Mouse (Mus musculus) limb, embryonic 12.5 days (tissue): ENCODE measurements around the gene Chaf1b. TPM values are rescaled to one million over a fixed set of nuclear protein-coding genes. Genes with fewer than 3 reads are reported as not detected.

Experiments
- ATAC-seq: fragments of 200-750 bp; cut with Nextera tagmentation; 2 replicates; pipeline ENCODE4 v1.8.0; 2017; ENCODE audit warnings: low read depth, moderate TSS enrichment; ENCODE audit not compliant: insufficient number of reproducible peaks, insufficient read depth, low FRiP score, low TSS enrichment
- H3K27ac ChIP-seq: fragments of 300-500 bp; sonication (generic); 2 replicates; pipeline ENCODE4 v1.5.1; 2016; ENCODE audit warnings: mild to moderate bottlenecking, moderate library complexity
- H3K27me3 ChIP-seq: fragments of 300-500 bp; sonication (generic); 2 replicates; pipeline ENCODE4 v1.6.1; 2016; ENCODE audit warnings: mild to moderate bottlenecking, moderate library complexity
- H3K36me3 ChIP-seq: fragments of 300-500 bp; sonication (generic); 2 replicates; pipeline ENCODE4 v1.6.1; 2016; ENCODE audit warnings: mild to moderate bottlenecking, moderate library complexity
- H3K4me1 ChIP-seq: fragments of 300-500 bp; sonication (generic); replicated peaks from 2 replicates; pipeline ENCODE4 v1.6.1; 2016
- H3K4me2 ChIP-seq: fragments of 300-500 bp; sonication (generic); 2 replicates; pipeline ENCODE4 v1.6.1; 2016; ENCODE audit warnings: mild to moderate bottlenecking, moderate library complexity
- H3K4me3 ChIP-seq: fragments of 300-500 bp; sonication (generic); replicated peaks from 2 replicates; pipeline ENCODE4 v1.5.1; 2016; ENCODE audit warnings: mild to moderate bottlenecking
- H3K9ac ChIP-seq: fragments of 300-500 bp; sonication (generic); replicated peaks from 2 replicates; pipeline ENCODE4 v1.6.1; 2016; ENCODE audit warnings: mild to moderate bottlenecking, moderate library complexity
- H3K9me3 ChIP-seq: fragments of 300-500 bp; sonication (generic); 2 replicates; pipeline ENCODE4 v1.6.1; 2016; ENCODE audit warnings: mild to moderate bottlenecking, moderate library complexity
- WGBS: fragments of 180-500 bp; shearing (Covaris S2); methylation state at CpG from one replicate; pipeline ENCODE4 v1.1.7; 2016; 5-methylcytosine and 5-hydroxymethylcytosine counted together
- polyA plus RNA-seq: library from polyadenylated mRNA; unstranded; fragments of >200 nt; fragmentation: Nextera tagmentation; extraction: Ambion mirVana; gene quantifications from 2 replicates; pipeline ENCODE4 v1.2.1, GENCODE M21; 2016

Chaf1b gene
- 104 and 110 TPM in 2 replicates for polyA plus RNA-seq

DNA sequence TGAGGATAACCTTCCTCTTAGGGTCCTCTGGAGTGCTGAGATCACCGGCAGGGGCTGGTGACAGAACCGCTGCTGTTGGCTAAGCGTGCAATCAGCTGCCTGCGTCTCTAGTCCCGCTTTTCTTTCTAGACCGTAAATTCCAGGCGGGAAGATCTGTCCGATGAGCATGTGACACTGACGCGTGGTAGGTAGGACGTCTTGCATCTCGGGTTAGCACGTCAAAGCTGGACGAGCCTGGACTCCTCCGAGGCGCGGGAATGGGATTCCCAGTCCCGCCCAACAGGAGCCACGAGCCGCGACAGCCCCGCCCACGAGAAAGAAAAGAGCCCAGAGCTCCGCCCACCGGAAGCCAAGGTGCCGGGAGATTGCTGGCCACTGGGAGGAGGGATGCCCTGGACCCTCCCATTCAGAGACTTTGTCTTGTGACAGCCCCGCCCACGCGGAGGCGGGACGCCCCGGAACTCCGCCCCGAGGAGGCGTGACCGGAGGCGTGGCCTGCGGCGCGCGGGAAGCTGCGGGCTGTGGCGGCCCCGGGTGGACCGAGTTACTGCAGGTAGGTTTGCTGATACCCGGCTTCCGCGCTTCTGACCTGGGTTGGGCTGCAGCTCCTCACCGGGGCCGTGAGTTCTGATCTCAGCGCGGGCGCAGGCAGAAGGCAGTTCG is at the start of gene Chaf1b:
Gene Chaf1b, plus strand, starts transcription at position 479 of the 663 bp plus-strand sequence.
- under 1% methylated on average over 51 of the region's 54 CpGs for WGBS
- ATAC-seq, result peak; percentile 94
- Histone ChIP-seq H3K4me1 (peaks cover 20% of the 10 kb centered on the region), H3K4me2 (peak within 1 kb of the TSS; percentile 78), H3K4me3 (peak within 1 kb of the TSS; percentile 86), H3K27me3 (no peaks in the 10 kb centered on the region), H3K9me3 (no peaks in the 10 kb centered on the region), H3K36me3 (peaks cover 27% of the 10 kb centered on the region), H3K9ac (peak within 1 kb of the TSS; percentile 78), H3K27ac (peak within 1 kb of the TSS; percentile 69)

- Histone ChIP-seq H3K4me3 (no peak overlapping the region), H3K27me3 (no peaks in the 10 kb centered on the region), H3K4me2 (no peak overlapping the region), H3K4me1 (peaks cover 18% of the 10 kb centered on the region), H3K36me3 (peaks cover 7% of the 10 kb centered on the region; the same call in 1 of the 2 replicates), H3K27ac (no peak overlapping the region), H3K9me3 (no peaks in the 10 kb centered on the region), H3K9ac (no peak overlapping the region)
- ATAC-seq, result no peak
- 95% methylated on average over 2 of the region's 2 CpGs for WGBS
Measured at GRCm38 (mm10) chr16:93834076-93834475, 49.6 kb upstream of the Chaf1b start.

DNA sequence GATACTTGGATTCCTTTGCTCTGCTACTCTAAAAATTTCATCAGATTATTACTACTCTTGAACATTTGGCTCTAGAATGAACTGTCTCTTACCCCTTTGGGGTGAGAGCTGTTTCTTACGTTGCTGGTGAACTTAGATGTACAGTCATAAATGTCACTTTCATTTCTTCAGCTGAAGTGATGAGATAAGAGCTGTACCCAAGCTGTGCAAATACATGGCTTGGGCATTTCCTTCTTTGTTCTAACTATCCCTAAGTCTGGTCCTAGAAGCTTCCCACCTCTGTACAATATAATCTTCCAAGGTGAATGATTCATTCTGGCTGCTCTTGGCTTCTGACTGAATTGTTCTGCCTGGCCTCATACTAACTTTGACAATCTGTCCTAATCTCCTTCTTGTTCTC is 44.7 kb upstream of the Chaf1b start:
- no peak for ATAC-seq
- H3K4me3 ChIP-seq, result no peak overlapping the region
- no peak overlapping the region for H3K4me2 ChIP-seq
- no peak overlapping the region for H3K9ac ChIP-seq
- H3K4me1 ChIP-seq, result peaks cover 7% of the 10 kb centered on the region
- H3K36me3 ChIP-seq, result peaks cover 12% of the 10 kb centered on the region; the same call in 1 of the 2 replicates
- no peak overlapping the region for H3K27ac ChIP-seq
- no peaks in the 10 kb centered on the region; the same call in 1 of the 2 replicates for H3K9me3 ChIP-seq
- WGBS, result 98% methylated on average over 1 of the region's 1 CpGs
- H3K27me3 ChIP-seq, result no peaks in the 10 kb centered on the region

GRCm38 (mm10) chr16:93850527-93850926 is 33.2 kb upstream of the Chaf1b start:
- no peaks in the 10 kb centered on the region for H3K27me3 ChIP-seq
- H3K36me3 ChIP-seq, result peaks cover 95% of the 10 kb centered on the region
- H3K4me2 ChIP-seq, result no peak overlapping the region
- H3K27ac ChIP-seq, result no peak overlapping the region
- 91% methylated on average over 3 of the region's 3 CpGs for WGBS
- H3K9ac ChIP-seq, result no peak overlapping the region
- H3K4me1 ChIP-seq, result no peaks in the 10 kb centered on the region
- H3K4me3 ChIP-seq, result no peak overlapping the region
- H3K9me3 ChIP-seq, result no peaks in the 10 kb centered on the region
- no peak for ATAC-seq

DNA sequence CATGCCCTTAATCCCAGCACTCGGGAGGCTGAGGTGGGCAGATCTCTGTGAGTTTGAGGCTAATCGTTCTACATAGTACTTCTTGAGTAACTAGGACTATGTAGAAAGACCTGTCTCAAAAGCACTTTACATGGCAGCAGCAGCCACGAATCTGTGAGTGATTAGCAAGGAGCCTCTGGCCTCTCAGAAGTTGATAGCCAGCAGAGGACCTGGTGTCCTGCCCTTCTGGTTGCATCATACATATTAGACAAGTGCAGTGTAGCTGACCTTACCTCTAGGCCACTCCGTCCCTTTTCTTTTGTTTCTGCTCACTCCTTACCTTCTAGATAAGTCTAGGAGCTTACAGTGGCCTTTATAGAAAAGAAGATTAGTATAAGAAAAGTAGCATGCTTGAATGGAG is 23.7 kb upstream of the Chaf1b start:
- 86% methylated on average over 4 of the region's 4 CpGs for WGBS
- H3K4me1 ChIP-seq, result no peaks in the 10 kb centered on the region

DNA sequence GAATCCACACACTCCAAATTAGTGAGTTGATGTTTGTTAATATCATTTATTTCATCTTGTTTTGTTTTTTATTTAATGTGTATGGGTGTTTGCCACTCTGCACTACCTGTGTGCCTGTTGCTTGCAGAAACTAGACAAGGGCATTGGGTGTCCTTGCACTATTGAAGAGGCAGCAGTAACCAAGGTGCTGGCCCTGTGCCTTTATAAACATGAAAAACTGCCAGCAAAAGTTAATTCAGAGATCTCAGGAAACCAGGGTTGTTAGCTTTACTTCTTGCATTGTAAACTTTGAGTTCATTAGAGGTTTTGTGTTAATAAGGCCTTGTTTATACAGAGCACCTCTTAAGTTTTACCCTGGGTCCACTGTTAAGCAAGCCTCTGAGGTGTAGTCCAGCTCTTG is 23.0 kb upstream of the Chaf1b start:
- no peaks in the 10 kb centered on the region for H3K4me1 ChIP-seq
- no peak overlapping the region for H3K27ac ChIP-seq
- no peak overlapping the region for H3K4me2 ChIP-seq
- H3K9me3 ChIP-seq, result no peaks in the 10 kb centered on the region
- H3K27me3 ChIP-seq, result no peaks in the 10 kb centered on the region
- H3K4me3 ChIP-seq, result no peak overlapping the region
- H3K36me3 ChIP-seq, result peaks cover 84% of the 10 kb centered on the region
- no peak overlapping the region for H3K9ac ChIP-seq
- ATAC-seq, result no peak

More for the DNA sequence above, 23.7 kb upstream of the Chaf1b start:
- Histone ChIP-seq H3K27me3 (no peaks in the 10 kb centered on the region), H3K36me3 (peaks cover 84% of the 10 kb centered on the region), H3K27ac (no peak overlapping the region), H3K4me3 (no peak overlapping the region), H3K9ac (no peak overlapping the region), H3K9me3 (no peaks in the 10 kb centered on the region), H3K4me2 (no peak overlapping the region)
- ATAC-seq, result no peak

- Histone ChIP-seq H3K9me3 (no peaks in the 10 kb centered on the region), H3K36me3 (peaks cover 77% of the 10 kb centered on the region), H3K27ac (no peak overlapping the region), H3K4me2 (no peak overlapping the region), H3K4me3 (no peak overlapping the region), H3K4me1 (no peaks in the 10 kb centered on the region), H3K9ac (no peak overlapping the region), H3K27me3 (no peaks in the 10 kb centered on the region)
- WGBS, result 94% methylated on average over 13 of the region's 13 CpGs
- no peak for ATAC-seq
Measured at GRCm38 (mm10) chr16:93874841-93875240, 8.9 kb upstream of the Chaf1b start.

DNA sequence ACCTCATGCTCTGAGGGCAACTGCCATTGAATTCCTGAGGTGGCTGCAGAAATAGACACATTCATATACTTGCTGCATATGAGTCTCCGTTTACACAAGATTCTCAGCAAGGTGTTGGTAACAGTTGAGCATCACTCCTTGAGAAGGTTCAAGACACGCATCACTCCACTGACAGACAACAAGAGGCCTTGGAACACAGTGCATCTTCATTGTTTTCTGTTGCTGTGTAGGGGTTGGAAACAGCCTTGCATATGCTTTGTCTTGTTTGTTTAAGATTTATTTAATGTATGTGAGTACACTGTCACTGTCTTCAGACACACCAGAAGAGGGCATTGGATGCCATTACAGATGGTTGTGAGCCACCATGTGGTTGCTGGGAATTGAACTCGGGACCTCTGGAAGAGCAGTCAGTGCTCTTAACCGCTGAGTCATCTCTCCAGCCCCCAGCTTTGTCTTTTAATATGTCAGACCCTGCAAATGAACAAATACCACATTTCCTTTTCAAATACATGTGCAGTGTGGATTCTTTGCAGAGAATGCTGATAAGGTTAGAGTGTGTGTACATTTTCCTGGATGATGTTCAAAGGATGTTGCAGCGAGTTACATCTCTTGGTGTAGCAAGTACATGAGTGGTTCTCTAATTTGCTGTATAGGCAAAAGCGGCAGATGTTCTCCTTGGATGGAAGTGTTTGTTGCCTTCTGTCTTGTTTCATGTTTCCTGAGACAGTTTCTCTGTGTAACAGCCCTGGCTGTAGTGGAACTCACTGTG is 5.9 kb upstream of the Chaf1b start:
- no peak overlapping the region for H3K4me2 ChIP-seq
- no peaks in the 10 kb centered on the region for H3K9me3 ChIP-seq
- ATAC-seq, result no peak
- 91% methylated on average over 6 of the region's 6 CpGs for WGBS
- H3K36me3 ChIP-seq, result peaks cover 48% of the 10 kb centered on the region
- H3K9ac ChIP-seq, result no peak overlapping the region
- H3K27ac ChIP-seq, result no peak overlapping the region
- H3K4me1 ChIP-seq, result no peaks in the 10 kb centered on the region
- H3K4me3 ChIP-seq, result no peak overlapping the region
- no peaks in the 10 kb centered on the region for H3K27me3 ChIP-seq

GRCm38 (mm10) chr16:93884086-93884721 is 503 bp downstream of the Chaf1b start:
- Histone ChIP-seq H3K4me1 (peaks cover 20% of the 10 kb centered on the region), H3K9me3 (no peaks in the 10 kb centered on the region), H3K4me2 (peak overlapping the region; percentile 78), H3K9ac (peak overlapping the region; percentile 78), H3K27ac (peak overlapping the region; percentile 69), H3K36me3 (peaks cover 33% of the 10 kb centered on the region), H3K27me3 (no peaks in the 10 kb centered on the region), H3K4me3 (peak overlapping the region; percentile 86)
- WGBS, result under 1% methylated on average over 43 of the region's 43 CpGs
- ATAC-seq, result peak; percentile 58

- Histone ChIP-seq H3K9me3 (no peaks in the 10 kb centered on the region), H3K4me1 (peaks cover 20% of the 10 kb centered on the region), H3K27ac (no peak overlapping the region), H3K36me3 (peaks cover 38% of the 10 kb centered on the region), H3K9ac (peak overlapping the region; percentile 78), H3K4me2 (peak overlapping the region; percentile 78), H3K27me3 (no peaks in the 10 kb centered on the region), H3K4me3 (peak overlapping the region; percentile 86)
- WGBS, result 54% methylated on average over 5 of the region's 5 CpGs
- no peak for ATAC-seq
Measured at GRCm38 (mm10) chr16:93884722-93885113, 1.0 kb downstream of the Chaf1b start.

- WGBS, result 90% methylated on average over 6 of the region's 6 CpGs
Measured at GRCm38 (mm10) chr16:93888481-93888880, 4.8 kb downstream of the Chaf1b start.

More at GRCm38 (mm10) chr16:93888481-93888880, 4.8 kb downstream of the Chaf1b start:
- H3K36me3 ChIP-seq, result peaks cover 76% of the 10 kb centered on the region
- H3K4me2 ChIP-seq, result no peak overlapping the region
- H3K27ac ChIP-seq, result no peak overlapping the region
- no peaks in the 10 kb centered on the region for H3K9me3 ChIP-seq
- H3K9ac ChIP-seq, result no peak overlapping the region
- no peak overlapping the region for H3K4me3 ChIP-seq
- ATAC-seq, result no peak
- no peaks in the 10 kb centered on the region for H3K27me3 ChIP-seq
- peaks cover 20% of the 10 kb centered on the region for H3K4me1 ChIP-seq
